Mouse (Mus musculus) retina, adult 2 months (tissue): ENCODE measurements around the gene Suclg2.
"Not testable (repeated sequence)": the region's sequence is repeated elsewhere in the genome, so short reads cannot be mapped to it uniquely, and the experiment has no call there.

Experiments
- DNase-seq: peaks from one replicate; pipeline ENCODE4 v3.0.0-alpha.2; 2012; ENCODE audit warnings: low read depth, low spot score

Gene Suclg2

DNA sequence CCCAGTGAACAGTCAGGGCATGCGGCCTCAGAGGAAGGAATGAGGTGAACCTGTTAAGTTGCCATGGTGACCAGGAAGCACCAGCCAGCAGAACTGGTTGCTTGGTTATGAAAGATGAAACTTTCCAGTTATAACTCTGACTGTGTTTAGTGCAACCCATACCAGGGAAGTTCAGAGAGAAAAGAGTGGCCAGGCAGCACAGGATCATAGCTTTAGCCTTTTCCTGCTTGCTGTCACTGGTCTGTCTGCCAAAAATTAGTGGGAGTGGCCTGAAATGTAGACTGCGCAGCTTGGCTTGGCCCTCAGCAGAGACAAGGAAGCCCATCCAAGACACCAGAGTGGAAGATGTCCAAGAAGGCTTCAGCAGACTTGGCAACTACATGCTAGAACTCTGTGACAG lies 96.8 kb downstream of the Suclg2 start:
- DNase-seq: no peak

DNA sequence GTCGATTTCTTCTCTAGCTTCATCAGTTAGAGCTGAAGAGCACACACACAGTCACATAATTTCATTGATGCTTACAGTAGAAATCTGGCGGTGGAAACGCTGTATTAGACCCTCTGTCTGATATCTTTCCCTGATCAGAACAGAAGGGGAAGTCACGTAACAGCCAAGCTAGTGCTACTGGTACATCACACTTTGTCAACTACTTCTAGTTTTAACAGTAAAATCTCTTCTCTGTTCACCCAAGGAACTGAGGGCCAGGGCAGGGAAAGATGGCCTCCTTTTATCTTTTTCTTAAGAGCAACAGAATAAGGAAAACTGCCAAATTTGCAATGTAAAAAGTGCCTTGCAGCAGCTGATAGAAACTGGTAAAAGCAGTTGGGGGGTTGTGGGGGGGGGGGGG lies 97.8 kb downstream of the Suclg2 start:
- no peak for DNase-seq

- DNase-seq: no peak
Observed at GRCm38 (mm10) chr6:95619817-95620216, 98.8 kb downstream of the Suclg2 start.

DNA sequence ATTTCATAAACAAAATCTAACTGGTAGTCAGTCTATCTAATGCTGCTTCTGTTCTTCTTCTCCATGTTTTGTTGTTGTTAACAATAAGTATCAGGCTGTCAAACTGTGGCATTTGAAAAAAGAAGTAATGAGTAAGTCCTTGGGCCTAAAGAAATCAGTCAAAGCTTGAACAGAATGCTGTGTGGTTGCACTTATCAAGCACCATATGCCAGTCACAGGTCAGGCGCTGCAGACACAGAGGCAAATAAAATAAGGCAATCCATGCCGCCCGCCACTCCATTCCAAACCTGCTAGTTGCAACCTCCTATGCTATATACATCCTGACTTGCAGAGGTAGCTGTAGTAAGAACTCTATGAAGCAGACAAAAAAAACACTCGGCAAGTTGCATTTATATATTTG lies 100.2 kb downstream of the Suclg2 start:
- no peak for DNase-seq

DNA sequence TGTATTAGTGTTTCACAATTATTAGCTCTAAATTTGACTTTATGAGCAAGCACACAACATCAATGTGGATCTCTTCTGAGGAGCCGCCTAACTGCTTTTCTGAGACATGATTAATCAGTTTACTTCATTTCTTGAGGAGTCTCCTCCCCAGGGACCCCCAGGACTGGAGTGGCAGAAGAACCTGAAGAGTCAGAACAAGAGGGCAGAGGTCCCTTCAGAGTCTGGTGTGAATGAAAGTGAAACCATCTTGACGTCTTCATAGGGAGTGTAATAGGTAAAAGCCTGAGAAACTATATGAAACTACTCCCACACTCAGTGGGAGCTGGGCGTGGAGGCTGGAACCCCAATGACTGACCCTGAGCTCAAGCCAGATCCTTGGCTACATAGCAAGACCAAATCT lies 105.4 kb downstream of the Suclg2 start:
- no peak for DNase-seq

- DNase-seq: no peak
Observed at GRCm38 (mm10) chr6:95612412-95613022, 106.1 kb downstream of the Suclg2 start.

DNA sequence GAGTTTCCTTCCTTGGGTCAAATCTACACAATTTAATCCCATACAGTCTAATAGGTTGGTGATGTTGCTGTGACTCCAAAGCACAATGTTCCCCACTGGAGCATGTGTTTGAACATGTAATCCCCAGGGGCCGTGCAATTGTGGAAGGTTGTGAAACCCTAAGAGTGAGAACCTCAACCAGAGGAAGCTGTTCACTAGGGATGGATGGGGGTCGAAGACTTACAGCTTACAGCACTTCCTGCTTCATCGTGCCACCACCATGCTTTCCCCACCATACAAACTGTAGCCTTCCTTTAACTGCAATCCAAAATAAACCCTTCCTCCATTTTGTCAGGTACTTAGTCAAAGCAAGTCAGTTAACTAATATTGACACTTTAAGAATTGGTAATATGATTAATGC lies 107.5 kb downstream of the Suclg2 start:
- DNase-seq: no peak

GRCm38 (mm10) chr6:95608123-95608522 lies 110.5 kb downstream of the Suclg2 start:
- DNase-seq: no peak

GRCm38 (mm10) chr6:95600731-95601130 lies 117.9 kb downstream of the Suclg2 start:
- DNase-seq: not testable (repeated sequence)

DNA sequence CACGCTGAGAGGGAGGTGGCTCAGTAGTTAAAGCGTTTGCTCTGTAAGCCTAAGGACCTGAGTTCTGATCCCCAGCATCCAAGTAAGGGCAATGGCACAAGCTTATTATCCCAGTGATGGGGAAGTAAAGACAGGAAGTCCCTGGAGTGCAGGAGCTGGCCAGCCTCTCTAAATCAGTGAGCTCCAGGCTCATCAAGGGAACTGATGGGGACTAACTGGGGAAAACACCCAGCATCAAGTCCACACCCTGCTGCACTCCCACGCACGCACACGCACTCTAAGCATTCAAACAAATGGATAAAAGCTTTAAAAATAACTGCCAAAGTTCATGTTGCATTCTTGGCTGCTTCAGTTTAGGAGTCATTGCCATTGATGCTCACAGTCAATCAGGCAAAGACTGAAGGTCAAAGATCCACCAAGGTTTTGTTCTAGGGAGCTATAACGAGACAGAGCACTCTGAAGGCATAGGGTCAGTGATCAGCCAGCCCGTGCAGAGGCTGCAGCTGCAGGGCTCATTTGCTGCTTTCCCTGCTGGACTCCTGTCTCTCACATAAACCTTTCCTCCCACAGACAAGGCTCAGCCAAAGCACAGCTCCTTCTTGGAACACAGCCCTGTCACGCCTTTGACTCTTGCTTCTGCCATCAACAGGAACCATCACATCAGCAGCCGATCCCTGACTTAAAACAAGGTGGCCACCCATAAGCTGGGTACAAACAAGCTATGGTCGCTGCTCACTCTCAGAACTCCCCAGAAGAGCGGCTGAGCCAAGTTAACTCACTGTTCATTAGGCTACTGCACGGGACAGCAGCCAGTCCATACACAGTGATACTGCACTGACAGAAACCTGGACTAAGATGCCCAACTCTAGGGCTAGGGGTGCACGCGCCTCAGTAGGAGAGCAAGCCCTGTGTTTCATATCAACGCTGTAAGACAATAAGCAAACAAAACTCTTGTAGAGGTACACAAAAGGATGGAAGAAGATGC lies 121.5 kb downstream of the Suclg2 start:
- DNase-seq: no peak

DNA sequence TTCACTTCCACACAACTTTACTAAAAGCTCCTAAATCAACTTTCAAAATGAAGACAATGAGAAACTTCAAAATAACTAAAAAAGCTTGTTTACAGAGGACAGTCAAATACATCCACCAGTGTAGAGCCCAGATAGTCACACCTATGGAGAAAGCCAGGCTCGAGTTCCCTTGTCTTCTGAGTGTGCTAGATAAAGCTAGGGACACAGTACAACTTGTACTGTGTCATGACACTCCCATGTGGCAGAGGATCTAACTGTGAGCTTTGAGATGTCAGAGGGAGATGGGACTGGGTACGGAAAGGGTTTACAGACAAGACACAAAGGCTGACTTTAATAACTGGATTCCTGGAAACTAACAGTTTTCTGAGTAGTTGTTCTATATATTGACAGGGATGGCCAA lies 122.7 kb downstream of the Suclg2 start:
- DNase-seq: no peak

- no peak for DNase-seq
Observed at GRCm38 (mm10) chr6:95594239-95594638, 124.4 kb downstream of the Suclg2 start.

DNA sequence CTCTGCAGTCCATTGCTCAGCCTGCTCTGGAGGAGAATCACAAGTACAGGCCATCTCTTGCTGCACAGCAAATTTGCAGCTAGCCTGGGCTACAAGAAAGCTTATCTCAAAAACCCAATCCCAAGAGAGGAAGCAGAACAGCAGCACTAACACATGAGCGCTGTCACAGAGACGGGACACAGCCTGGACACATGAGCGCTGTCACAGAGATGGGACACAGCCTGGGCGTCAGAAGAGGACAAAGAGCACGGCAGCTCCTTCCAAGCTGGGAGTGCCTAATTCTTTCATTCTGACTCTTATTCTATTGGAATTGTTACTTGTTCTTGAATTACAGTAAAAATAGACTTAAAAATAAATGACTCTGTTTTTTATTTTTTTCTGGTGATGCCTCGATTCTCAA lies 126.2 kb downstream of the Suclg2 start:
- no peak for DNase-seq

DNA sequence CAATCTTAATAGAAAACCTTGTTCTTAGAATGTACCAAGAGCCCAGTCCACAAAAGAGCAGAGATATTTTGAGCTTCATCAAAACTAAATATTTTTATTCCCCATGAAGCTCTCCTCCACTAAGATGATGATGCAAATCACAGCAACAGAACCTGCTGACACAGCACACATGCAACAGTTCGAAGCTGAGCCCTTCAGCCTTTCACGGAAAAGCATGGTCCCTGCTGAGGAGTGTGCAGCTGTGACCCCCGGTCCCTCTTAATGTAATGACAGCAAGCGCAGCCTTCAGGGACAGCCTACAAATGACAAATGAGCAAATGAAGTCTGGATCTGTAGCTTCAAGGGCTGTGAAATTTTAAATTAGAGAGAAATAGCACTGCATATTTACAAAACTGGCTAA lies 128.1 kb downstream of the Suclg2 start:
- DNase-seq: no peak

DNA sequence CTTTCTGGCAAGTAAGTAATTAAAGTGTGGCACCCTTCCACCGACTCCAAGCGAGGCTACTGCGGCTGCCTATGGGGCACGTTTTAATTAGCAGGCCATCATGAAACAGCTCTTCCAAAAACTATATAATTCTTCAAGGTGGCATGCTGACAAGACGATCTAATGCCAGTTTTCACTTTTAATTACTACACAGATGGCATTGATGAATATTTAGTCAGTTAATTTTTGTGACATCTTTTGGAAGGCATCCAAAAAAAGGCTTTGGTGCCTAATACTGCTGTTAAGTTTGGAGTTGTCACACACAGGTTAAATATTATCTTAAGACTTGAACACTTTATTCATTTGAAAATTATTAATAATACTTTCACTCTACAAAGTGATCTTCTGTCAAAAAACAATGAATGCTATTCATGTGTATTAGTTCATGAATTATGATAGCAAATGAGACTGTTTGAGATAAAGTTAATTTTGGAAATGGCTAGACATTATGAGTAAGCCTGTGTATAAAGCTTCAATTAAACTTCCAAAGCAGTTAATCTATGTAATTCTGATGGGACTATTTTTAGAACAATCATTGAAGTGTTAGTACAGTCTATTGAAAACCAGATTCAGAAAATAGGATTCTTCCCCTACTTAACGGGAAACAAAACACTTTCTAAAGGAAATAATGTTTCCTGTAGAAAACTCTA lies 131.3 kb downstream of the Suclg2 start:
- DNase-seq: no peak

DNA sequence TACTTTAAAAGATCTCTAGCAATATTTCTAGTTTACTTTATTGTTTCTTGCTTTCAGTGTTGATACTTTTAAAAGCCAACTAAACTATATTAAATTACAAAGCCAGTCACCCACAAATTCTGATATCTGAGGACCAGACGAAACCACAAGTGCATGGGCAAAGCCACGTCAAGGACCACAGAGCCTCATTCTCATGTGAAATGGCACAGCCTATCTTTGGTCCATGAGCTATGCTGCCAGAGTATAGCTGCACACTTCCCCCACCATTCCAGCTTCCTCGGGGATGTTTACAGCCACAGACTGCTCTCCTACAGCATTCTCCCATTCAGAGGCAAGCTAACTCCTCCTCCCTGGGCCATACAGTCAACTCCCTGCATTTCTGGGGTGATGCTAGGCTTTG lies 136.7 kb downstream of the Suclg2 start:
- DNase-seq: no peak

DNA sequence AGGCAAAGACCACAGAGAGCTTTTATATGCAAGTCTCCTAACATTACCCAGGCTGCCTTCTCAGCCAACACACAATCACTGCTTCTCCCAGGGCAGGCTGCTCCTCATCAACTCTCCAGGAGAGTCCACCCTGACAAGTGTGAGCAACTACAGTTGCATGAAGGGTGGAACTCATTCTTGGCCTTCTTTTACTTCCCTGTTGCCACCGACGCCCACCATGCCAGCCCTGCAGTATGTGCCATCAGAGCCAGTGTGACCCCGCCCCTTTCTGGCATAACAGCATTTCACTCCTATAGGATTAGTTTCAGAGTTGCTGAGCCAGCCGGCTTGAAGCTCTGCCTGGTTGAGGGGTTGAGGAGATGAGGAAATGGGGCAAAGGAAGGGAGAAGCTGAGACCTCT lies 138.8 kb downstream of the Suclg2 start:
- DNase-seq: no peak

DNA sequence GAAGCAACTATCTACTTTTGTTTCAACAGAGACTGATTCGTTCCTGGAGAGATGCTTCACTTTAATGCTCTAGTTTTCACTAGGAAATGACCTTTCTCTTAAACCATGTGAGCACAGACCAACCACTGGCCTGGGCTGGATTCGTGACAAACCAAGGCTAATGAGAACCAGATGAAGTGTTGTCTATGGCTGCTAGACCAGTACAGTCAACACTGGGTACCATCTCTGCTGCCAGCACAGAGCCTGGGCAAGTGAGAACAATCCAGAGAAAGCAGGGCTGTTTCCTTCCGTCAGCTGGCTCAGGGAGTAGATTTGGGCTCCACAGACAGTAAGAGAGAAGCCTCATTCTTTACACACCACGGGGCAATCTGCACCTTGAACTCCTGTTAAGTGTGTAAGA lies 143.1 kb downstream of the Suclg2 start:
- no peak for DNase-seq

GRCm38 (mm10) chr6:95574867-95575266 lies 143.7 kb downstream of the Suclg2 start:
- no peak for DNase-seq

DNA sequence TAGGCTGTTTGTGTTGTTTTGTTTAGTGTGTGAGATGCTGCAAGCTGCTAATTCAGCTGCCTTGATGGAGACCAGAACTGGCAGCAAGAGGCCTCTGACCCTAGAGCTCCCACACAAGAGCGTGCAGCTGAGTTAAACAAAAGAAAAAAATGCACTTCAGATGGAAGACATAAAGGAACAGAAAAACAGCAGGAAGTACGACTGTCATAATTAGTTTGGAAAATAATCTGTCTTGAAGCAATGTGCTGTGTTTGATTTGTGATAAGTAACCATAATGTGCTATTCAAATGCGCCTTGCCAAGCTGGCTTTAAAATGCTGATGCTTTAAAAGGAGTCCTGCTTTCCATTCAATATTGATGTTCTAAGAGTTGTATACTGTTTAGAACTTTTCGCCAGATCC lies 144.2 kb downstream of the Suclg2 start:
- DNase-seq: no peak

- no peak for DNase-seq
Observed at GRCm38 (mm10) chr6:95573035-95573759, 145.4 kb downstream of the Suclg2 start.

DNA sequence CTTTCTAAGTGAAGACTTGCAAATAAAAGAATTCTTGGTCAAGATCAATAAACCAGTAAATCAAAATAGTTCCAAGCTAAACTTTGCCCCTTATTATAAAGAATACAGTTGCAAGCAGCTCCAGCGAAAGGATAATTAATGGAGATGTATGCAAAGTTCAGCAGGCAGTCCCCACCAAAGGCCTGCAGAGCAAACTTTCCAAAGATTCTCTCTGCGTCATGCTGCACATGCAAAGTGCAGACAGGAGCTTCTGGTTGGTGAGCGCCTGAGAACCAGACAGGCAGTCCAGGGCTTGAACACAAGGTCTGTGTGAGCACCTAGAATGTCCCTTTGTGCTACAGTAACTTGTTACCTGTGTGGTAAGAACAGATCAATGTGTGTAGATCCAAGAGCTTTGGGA lies 147.0 kb downstream of the Suclg2 start:
- DNase-seq: no peak
